Mouse (Mus musculus): Measurements from ENCODE around the gene Serpinb2. TPM values are rescaled to one million over a fixed set of nuclear protein-coding genes. Genes with fewer than 3 reads are reported as not detected.

Gene Serpinb2
- polyA plus RNA-seq (2012; rRNA removed; ENCODE audit: low replicate concordance): 0.73 TPM in 1 of 2 replicates, not detected in the other

DNA sequence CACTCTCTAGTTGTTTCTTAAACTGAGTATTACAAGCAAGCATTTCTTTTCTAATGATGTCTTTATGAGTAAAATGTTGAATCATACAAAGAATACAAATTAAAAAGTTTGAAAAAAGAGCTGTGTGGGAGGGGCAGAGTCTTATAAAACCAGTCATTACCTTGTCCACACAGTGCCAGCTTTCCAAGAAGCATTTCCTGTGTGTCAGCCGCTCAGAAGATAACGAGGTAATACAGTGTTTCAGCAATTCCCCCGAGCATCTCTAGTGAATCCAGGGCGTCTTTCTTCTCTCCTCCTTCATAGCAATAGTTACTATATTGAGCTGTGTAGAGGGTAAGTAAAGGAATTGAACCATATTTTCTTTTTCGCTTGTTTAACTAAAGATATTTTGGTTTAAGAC is at the start of gene Serpinb2:
TSS of gene Serpinb2 (plus strand) at position 172 of the 400 bp plus-strand sequence.

Other genes with a start within 250 kb of the Serpinb2 start
- gene Serpinb3b, start 233.1 kb upstream of the Serpinb2 start, polyA plus RNA-seq (2012; rRNA removed; ENCODE audit: low replicate concordance): 0.09 TPM in 1 of 2 replicates, not detected in the other
- gene Serpinb3c, start 233.1 kb upstream of the Serpinb2 start, polyA plus RNA-seq (2012; rRNA removed; ENCODE audit: low replicate concordance): not detected in 2 replicates
- gene Serpinb11, start 150.2 kb upstream of the Serpinb2 start, polyA plus RNA-seq (2012; rRNA removed; ENCODE audit: low replicate concordance): 0.29 TPM in 1 of 2 replicates, not detected in the other
- gene Serpinb7, start 111.8 kb upstream of the Serpinb2 start, polyA plus RNA-seq (2012; rRNA removed; ENCODE audit: low replicate concordance): 0.65 TPM in 1 of 2 replicates, not detected in the other
- gene Serpinb8, start 78.6 kb downstream of the Serpinb2 start, polyA plus RNA-seq (2012; rRNA removed; ENCODE audit: low replicate concordance): 1.4 and 4.8 TPM in 2 replicates